Mouse (Mus musculus): ENCODE measurements around the gene Naa30.
A peak's percentile ranks its signal among the peaks of the same experiment; 100 is the strongest.
"Not testable (repeated sequence)": the region's sequence is repeated elsewhere in the genome, so short reads cannot be mapped to it uniquely, and the experiment has no call there.

The Naa30 gene

DNA sequence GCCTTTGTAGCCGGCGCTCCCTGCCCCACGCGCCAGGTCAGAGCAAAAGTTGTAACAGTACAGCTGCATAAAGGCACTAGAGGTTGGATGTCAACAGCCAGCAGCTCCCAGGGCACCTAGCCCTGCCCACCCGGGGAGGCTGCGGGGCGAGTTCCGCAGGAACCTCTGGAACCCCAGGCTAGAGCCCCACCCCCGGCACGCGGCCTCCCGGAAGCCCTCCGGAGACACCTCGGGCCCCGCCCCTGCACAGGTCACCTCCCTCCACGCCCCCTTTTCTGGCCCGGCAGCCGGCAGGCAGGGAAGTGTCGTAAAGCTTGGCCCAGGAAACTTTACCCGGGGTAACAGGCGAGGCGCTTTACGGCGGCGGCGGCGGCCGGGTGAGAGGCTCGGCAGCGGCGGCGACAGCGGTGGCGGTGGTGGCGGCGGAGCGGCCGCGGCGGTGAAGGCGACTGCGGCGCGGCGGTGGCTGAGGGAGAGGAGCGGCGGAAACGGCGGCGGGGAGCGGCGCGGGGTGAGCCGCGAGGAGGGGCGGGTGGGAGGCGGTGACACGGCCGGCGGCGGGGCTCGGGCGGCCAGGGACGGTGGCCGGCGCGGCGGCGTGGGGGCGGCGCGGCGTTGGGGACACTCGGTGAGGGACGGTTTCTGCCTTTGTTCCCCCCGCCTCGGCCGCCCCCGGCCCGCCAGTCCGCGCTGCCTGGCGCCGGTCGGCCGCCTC, at the start of gene Naa30:
Naa30 (plus strand) TSS at position 360 of the 715 bp plus-strand sequence.
- peak; percentile 95 for DNase-seq (ENCODE audit: low read depth)

DNA sequence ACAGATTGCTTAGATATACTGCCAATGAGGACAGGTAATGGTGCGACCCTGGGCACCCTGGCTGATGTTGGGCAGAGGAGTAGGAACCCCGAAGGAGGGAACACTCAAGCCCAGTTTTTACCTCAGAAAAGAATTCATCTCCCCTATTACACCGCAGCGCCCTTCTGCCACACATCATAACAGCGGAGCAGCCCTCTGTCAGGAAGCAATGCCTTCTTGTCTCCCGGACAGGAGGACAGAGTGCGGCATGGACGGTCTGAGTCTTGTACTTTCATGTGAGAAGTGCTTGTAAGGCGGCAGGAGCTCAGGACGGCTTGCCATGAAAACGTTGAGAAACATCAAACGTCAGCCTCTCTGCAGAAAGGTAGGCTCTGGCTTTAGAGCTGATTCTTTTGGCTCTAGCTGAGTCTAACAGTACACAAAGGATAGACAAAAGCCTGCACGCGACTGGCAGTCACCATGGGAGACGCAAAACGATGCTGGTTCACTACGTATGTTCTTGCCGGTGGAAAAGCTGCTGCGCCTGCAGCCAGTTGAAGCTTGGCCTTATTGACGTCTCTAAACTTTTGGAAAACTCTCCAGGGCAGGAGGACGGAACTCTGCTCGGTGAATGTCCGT, 44.8 kb upstream of the Naa30 start:
- no peak for DNase-seq (ENCODE audit: low read depth)

DNA sequence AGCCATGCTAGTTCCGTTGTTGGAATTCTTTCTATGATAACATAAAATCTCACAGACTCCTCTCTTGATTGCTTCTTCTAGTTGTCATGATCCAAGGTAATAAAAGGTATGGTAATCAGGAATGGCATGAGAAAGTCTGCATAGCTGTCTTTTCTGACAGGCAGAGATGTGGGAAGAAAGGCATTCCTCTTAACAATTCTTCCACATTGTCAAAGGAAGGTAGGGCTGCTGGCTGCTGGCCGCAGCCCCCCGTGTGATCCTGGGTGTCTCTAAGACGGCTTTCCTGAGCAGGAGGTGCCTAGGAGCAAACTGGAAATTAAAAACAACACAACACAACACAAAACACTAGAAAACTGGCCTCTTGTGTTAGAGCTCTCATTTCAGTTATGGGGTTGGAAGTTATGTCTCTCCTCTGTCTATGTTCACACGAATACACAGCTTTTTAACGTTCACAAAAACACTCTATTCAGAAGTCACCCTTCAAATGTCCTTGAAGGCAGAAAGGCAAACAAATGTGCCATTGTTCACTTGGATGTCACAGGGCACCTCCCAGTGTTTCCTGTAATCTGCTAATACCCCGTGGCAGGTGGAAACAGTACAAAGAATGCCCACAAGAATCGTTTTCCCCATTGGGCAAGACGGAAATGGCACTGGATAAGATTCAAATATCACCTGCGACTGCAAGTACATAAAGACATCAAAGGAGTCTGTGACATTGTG, 43.3 kb upstream of the Naa30 start:
- no peak for DNase-seq (ENCODE audit: low read depth)

DNA sequence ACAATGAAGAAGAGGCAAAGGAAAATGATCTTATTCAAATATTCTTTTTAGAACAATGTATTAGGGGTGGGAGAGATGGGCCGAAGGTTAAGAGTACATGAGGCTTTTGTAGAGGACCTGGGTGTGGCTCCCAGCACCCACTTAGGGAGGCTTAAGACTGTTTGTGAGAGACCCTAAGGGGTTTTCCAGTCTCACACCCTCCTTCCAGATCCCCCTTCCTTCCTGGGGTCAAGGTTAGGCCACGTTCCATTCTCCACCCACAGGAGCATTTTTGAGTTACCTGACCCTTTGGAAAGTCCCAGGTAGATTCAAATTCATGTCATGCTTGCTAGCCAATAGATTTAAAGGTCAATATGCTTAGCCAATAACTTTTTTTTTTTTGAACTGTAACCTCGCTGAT, 39.6 kb upstream of the Naa30 start:
- no peak for DNase-seq (ENCODE audit: low read depth)

DNA sequence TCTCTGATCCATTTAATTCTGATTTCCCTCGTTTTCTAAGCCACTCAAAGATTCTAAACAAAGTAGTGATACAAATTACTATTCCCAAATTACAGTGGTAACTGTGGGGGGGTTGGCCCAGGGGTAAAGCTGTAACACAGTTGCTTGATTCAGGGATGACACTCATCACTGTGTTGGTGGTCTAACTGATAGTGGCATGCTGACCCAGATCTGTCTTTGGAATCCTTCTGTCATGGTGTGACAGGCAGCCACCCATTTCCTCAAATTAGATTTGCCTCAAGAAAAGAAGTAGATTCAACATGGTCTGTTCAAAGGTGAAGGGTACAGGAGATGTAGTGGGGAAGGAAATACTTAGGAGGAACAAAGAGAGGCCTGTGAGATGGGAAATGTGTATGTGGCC, 33.9 kb upstream of the Naa30 start:
- no peak for DNase-seq (ENCODE audit: low read depth)

DNA sequence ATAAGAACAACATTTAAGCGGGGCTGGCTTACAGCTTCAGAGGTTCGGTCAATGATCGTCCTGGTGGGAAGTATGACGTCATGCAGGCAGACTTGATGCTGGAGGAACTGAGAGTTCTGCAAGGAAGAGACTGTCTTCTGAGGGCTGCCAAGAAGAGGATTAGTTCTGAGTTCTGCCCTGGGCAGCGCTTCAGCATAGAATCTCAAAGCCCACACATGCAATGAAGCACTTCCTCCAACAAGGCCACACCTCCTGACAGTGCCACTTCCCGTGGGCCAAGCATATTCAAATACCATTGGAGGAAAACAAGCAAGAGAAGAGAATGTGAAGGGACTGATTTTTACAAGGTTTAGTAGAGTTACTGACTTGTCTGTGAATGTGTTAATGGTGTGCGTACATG, 31.3 kb upstream of the Naa30 start:
- no peak for DNase-seq (ENCODE audit: low read depth)

DNA sequence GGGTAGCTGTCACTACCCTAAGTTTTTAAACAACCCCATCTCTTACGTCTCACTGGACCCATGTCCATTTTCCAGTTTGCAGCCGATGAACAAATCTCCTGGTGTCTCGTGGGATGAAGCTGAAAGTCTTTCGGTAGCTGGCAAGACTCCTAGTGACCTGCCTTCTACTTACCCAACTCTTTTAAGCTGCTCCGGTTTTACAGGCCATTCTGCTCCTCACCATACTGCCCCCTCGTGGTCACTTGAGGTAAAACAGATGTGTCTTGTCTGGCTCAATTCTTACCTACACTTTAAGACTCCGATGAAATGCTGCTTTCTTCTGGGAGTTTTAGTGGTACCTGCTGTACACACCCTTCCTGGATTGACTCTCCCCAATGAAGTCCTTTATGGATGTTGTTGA, 18.2 kb upstream of the Naa30 start:
- DNase-seq (ENCODE audit: low read depth) = peak; percentile 89

DNA sequence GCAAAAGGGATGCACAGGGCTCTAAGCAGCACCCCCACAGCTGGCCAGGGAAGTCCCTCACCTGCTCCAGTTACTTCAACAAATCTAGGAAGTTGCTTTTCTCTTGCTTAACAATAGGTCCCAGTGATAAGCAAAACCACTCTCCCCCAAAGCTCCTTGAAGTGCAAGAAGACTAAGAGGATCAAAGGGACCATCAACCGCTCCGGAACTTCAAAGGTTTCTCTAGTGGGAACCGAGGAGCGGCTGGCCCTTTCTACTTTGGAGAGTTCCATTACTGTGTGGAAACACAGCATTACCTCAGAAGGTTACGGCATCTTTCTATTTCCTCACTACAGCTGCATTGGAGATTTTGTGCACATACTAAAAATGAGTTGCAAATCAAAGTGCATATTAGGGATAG, 16.5 kb upstream of the Naa30 start:
- peak; percentile 72 for DNase-seq (ENCODE audit: low read depth)

DNA sequence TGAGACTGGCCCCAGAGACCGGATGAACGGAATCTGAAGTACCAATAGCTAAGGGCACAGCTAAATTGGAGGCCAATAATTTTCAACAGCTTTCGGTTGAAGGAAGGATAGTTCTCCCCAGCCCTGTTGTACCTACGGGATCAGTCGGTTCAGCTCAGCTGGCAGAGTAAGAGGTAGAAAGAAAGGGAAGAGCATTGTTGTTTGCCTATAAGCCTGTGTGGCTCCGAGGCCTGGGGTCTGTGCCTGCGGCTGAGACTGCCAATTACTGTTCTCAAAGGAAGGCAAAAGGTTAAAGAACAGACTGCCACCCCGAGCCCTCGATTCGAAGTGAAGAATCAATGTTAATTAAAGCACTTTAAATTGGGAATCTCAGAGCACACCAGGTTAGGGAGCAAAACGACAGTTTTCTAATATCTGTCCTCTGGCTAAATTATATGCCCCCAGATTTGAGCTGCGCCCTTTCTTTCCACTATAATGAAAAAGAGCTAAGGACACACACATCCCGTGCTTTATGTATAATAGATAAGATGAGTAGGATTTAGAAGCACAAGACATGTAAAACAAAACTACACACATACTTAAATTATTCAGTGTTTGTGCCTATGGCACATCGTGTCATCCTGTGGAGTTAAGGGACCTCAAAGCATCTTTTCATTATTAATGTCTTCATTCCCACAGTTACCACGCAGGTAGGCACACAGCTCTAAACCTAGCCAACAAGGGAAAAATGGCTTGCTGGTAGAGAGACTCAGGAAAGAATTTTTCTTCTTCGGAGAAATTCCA, 13.7 kb upstream of the Naa30 start:
- no peak for DNase-seq (ENCODE audit: low read depth)

DNA sequence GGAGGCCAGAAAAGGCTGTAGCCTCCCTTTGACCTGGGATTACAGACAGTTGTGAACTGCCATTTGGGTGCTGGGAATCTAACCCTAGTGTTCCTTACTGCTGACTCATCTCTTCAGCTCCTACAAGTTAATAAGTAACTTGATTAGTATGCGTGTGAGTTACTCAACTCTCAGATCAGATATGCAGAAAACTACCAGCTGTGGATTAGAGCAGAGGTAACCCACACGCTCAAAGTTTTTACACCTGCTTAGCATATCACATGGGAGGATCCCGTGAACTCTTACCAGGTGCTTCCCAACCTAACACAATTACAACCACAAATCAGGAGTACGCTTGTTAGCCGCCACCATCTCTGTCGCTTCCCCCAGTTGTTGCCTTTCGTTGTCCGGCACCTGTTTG, 740 bp upstream of the Naa30 start:
- DNase-seq (ENCODE audit: low read depth) = no peak

DNA sequence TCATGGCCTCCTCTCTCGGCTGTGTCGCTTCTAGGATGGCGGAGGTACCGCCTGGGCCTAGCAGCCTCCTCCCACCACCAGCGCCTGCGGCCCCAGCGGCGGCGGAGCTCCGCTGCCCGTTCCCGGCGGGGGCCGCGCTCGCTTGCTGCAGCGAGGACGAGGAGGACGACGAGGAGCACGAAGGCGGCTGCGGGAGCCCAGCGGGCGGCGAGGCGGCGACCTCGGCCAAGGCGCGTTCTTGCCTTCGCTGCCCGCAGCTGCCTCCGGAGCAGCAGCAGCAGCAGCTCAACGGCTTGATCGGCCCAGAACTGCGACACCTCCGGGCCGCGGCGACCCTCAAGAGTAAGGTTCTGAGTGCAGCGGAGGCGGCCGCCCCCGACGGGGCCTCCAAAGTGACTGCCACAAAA, 559 bp downstream of the Naa30 start:
- peak; percentile 79 for DNase-seq (ENCODE audit: low read depth)

DNA sequence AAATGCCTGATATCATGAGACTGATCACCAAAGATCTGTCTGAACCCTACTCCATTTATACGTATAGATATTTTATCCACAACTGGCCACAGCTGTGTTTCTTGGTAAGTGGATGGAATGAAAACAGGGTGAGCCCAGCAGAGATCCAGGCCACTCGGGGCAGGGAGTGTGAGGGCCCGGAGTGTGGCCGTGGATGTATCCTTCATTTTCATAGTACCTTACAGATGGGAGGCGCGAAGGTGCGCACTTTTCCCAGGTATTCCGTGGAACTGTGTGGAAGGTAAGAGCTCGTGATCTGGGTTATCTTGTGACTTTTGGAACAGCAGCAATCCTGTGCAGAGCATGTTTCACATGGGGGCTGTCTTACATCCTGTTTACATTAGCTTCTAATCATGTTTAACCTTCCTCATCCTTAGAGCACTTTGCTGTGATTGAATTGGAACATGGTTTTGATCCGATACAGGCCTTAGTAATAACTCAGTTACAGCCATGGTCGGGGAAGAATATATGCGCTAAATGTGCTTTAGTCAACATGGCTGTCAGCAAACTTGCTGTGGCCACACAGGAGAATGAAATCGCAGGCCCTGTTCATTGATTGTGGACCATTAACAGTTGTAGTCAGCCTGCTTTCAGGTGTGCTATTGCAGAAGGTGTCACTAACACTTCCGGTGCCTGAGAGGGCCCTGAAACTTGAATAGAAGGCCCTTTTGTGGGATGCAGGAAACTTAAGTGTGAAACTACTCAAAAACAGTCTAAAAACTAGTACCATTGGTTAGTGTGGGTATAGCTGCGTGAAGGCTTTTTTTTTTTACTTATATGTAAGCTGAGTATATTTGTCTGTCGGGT, 1.5 kb downstream of the Naa30 start:
- DNase-seq (ENCODE audit: low read depth) = peak; percentile 38

DNA sequence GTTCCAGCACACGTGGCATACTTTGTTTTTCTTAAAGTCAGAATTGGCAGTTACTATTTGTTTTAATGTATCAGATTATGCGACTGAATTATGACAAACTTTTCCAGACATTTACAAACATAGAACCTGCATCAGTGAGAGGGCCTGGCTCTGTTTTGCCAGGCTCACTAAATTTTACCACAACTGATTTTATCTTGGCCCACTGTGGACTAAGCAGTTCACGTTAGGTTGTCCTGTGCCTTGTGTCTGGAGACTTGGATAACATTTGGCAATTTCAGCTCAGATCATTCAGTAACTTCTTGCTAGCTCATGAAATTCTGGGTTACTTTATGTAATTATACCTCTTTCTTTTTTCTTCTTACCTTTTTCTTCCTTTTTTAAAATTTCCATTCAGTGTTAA, 7.7 kb downstream of the Naa30 start:
- DNase-seq (ENCODE audit: low read depth) = no peak

DNA sequence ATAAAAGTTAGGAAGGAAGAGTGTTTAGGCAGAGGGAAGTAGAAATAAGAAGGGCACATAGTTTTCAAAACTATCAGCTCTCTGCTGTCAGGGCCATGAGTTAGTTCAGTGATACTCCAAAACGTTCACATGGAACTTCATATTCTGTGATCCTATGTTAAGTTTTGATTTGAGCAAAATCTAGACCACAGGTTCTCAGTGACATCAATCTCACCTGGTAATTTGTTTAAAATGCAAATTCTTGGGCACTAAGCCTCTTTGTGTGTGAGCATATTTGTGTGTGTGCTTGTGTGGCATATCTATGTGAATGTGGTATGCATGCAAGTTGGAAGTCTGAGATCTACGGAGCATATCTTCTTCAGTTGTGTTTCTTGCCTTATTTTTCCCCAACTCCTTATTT, 14.2 kb downstream of the Naa30 start:
- DNase-seq (ENCODE audit: low read depth) = no peak

DNA sequence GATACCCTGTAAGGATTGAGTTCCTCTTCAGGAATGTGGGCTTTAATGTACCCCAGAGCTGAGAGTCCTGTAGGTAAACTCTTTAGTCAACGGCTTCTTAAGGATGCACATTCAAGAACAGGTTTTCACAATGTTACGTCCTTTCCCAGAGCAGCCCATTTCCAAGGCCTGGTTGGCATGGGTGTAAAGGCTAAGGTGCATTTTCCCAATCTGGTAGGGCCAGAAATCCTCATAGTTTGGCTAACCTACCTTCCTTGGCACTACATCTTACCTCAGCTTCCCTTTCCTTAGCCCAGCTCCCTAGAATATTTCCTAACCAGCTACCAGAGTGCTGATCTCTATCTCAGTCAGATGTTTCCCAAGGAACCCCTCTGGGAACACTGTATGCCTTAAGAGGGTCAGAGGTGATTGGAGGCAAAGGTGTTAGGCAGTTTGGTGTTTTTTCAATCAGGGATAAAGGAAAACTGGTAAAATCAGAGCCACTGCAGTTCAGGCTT, 25.1 kb downstream of the Naa30 start:
- DNase-seq (ENCODE audit: low read depth) = no peak

DNA sequence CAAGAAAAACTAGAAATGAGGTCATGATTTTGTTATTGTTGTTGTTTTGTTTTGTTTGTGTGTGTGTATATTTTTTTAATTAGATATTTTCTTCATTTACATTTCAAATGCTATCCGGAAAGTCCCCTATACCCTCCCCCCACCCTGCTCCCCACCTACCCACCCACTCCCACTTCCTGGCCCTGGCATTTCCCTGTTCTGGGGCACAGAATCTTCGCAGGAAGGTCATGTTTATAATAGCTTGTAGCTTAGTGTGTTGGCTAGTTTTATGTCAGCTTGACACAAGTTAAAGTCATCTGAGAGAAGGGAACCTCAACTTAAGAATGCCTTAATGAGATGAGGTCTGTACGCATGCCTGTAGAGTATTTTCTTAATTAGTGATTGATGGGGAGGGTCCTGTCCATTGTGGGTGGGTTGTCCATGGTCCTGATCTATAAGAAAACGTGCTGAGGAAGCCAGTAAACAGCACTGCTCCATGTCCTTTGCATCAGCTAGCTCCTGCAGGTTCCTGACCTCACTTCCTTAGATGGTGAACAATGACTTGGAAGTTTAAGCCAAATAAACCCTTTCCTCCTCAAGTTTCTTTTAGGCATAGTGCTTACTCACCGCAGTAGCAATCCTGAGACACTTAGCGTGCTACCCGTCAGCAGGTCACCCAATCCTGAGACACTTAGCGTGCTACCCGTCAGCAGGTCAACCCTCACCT, 29.2 kb downstream of the Naa30 start:
- DNase-seq (ENCODE audit: low read depth) = no peak

DNA sequence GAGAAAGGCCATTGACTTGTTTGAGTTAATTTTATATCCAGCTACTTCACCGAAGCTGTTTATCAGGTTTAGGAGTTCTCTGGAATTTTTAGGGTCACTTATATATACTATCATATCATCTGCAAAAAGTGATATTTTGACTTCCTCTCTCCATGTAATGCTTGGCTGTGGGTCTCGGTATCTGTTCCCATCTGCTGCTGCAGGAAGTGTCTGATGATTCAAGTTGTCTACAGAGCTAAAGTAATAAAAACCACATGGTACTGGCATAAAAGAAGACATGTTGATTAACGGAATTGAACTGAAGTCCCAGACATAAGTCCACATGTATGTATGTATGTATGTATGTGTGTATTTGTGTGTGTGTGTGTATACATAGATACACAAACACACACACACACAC, 38.2 kb downstream of the Naa30 start:
- not testable (repeated sequence) for DNase-seq (ENCODE audit: low read depth)

DNA sequence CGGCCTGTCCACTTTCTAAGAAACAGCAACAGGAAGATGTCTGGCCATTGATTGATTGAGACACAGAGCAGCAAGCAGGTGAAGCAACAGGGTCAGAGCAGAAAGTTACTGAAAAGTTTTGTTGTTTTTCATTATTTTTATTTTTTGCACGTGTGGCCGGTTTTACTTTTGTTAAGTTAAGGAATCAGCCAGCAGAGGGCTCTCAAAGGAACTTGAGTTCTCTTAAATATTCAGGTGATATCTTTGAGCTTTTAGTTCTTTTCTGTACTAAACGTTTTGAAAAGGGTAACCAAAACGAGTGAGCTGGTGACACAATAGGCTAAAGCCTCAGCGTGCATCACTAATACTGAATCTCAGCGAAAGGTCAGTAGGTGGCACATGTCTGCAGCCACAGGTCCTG, 46.7 kb downstream of the Naa30 start:
- no peak for DNase-seq (ENCODE audit: low read depth)

DNA sequence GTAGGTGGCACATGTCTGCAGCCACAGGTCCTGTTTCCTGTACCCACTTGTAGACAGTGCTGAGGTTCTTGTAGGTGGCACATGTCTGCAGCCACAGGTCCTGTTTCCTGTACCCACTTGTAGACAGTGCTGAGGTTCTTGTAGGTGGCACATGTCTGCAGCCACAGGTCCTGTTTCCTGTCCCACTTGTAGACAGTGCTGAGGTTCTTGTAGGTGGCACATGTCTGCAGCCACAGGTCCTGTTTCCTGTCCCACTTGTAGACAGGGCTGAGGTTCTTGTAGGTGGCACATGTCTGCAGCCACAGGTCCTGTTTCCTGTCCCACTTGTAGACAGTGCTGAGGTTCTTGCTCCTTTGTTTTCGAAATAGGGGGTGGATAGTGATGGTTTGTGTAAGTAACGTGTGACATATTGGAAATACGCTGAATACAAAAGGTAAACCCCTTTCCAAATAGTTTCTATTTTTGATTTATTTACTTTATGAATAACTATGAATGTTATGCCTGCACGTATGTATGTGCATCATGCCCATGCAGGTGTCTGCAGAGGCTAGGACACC, 47.5 kb downstream of the Naa30 start:
- DNase-seq (ENCODE audit: low read depth) = peak; percentile 54

DNA sequence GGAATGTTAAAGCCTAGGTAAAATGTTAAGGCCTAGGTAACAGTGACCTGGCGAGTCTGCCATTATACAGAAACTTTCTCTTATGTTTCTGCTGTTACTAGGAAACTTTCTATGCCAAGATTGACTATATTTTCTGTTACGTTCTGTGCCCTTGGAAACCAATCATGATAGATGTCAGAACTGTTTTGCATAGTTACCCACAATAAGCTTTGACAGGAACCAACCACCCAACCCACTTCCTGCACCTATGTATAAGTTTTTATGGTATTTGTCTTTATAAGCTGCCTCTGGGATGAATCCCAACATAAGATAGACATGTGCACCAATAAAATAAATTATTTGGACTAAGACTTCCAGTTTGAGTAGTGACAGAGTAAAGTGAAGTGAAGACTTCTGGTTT, 49.7 kb downstream of the Naa30 start:
- peak; percentile 86 for DNase-seq (ENCODE audit: low read depth)

DNA sequence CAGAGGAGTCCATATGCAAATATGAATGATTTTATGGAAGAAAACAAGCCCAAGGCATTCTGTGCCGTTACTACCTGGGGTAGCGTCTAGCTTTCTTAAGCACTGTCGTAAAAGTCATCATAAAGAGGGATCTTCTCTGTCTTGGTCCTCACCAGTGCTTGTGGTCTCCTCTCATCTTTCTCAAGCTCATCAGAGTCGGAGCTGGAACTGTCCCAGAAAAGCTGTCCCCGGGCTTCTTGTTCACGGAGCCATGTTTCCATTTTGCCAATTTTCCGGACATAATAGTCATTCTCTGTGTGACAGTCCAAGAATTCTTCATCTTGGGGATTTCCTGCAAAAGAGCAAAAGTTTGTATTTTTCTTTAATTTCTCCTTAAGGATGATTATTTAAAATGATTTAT, 54.4 kb downstream of the Naa30 start:
- DNase-seq (ENCODE audit: low read depth) = no peak

Data from naive thymus-derived CD4-positive, alpha-beta T cell, adult 2 months (primary cell).